Mouse (Mus musculus) forebrain, postnatal 0 days (tissue): Measurements from ENCODE around the gene Ano3. TPM values are rescaled to one million over a fixed set of nuclear protein-coding genes. Genes with fewer than 3 reads are reported as not detected.

Experiments used
- ATAC-seq: fragments of 200-750 bp; cut with Nextera tagmentation; 2 replicates; pipeline ENCODE4 v1.8.0; 2017; ENCODE audit warnings: mild to moderate bottlenecking, moderate library complexity
- DNase-seq: peaks from one replicate; pipeline ENCODE4 v3.0.0-alpha.2; 2015
- H3K27ac ChIP-seq: fragments of 300-500 bp; sonication (generic); 2 replicates; pipeline ENCODE4 v1.5.1; 2014; ENCODE audit warnings: low read depth, mild to moderate bottlenecking, antibody characterized with exemption, low read length, moderate library complexity, mixed read lengths
- H3K27me3 ChIP-seq: fragments of 300-500 bp; sonication (generic); 2 replicates; pipeline ENCODE4 v1.6.1; 2014; ENCODE audit warnings: mild to moderate bottlenecking, low read length, mixed read lengths; ENCODE audit not compliant: insufficient read depth
- H3K36me3 ChIP-seq: fragments of 300-500 bp; sonication (generic); 2 replicates; pipeline ENCODE4 v1.6.1; 2014; ENCODE audit warnings: mild to moderate bottlenecking, moderate library complexity; ENCODE audit not compliant: insufficient read depth
- H3K4me1 ChIP-seq: fragments of 300-500 bp; sonication (generic); 2 replicates; pipeline ENCODE4 v1.6.1; 2014; ENCODE audit warnings: antibody characterized with exemption; ENCODE audit not compliant: insufficient read depth
- H3K4me2 ChIP-seq: fragments of 300-500 bp; sonication (generic); 2 replicates; pipeline ENCODE4 v1.6.1; 2014; ENCODE audit warnings: low read depth, mild to moderate bottlenecking, moderate library complexity
- H3K4me3 ChIP-seq: fragments of 300-500 bp; sonication (generic); 2 replicates; pipeline ENCODE4 v1.5.1; 2014; ENCODE audit warnings: low read depth, low read length, mixed read lengths
- H3K9ac ChIP-seq: fragments of 300-500 bp; sonication (generic); 2 replicates; pipeline ENCODE4 v1.6.1; 2014; ENCODE audit warnings: mild to moderate bottlenecking
- H3K9me3 ChIP-seq: fragments of 300-500 bp; sonication (generic); 2 replicates; pipeline ENCODE4 v1.6.1; 2016; ENCODE audit warnings: low read length
- CTCF ChIP-seq: sonication (generic); IDR thresholded peaks from 2 replicates; pipeline ENCODE4 v1.5.1; 2016; ENCODE audit warnings: antibody characterized with exemption, control low read depth, low read depth
- WGBS: fragments of 180-500 bp; shearing (Covaris S2); extraction: QIAGEN DNeasy Blood & Tissue Kit; methylation state at CpG from one replicate; pipeline ENCODE4 v1.1.7; 2014; 5-methylcytosine and 5-hydroxymethylcytosine counted together
- polyA plus RNA-seq: library from polyadenylated mRNA; unstranded; fragments of >200 nt; fragmentation: Nextera tagmentation; extraction: Ambion mirVana; gene quantifications from 2 replicates; pipeline ENCODE4 v1.2.1, GENCODE M21; 2015
- total RNA-seq: library from RNA; depleted of rRNA; stranded (reverse); fragments of >200 nt; gene quantifications from 2 replicates; pipeline ENCODE4 v1.2.3, GENCODE M21; 2014

The Ano3 gene
- total and polyA plus RNA-seq, 2 experiments from 2014 or later, result 0.96 to 3.0 TPM

DNA sequence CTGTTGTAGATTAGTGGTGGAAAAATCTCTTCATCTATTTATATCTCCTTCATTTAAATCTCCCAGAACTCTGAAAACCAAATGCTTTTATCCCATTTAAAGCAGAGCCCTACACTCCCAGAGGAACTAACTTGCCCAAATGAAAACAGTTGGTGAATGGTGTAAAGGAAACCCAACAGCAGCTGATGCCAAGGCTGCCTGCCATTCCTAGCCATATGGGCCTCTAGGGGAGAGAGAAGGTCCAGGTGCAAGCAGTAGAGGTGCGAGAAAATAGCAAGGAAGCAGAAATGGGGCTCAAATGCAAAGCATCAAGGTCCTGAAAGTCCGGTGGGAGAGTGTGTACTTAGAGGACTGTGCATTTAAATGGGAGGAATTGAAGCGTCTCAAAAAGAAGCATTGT lies 44.2 kb downstream of the Ano3 start:
- Histone ChIP-seq H3K27me3 (no peaks in the 10 kb centered on the region), H3K9ac (no peak overlapping the region), H3K4me2 (no peak overlapping the region), H3K27ac (no peak overlapping the region), H3K4me3 (no peak overlapping the region), H3K36me3 (no peaks in the 10 kb centered on the region), H3K4me1 (no peaks in the 10 kb centered on the region), H3K9me3 (no peaks in the 10 kb centered on the region)
- TF ChIP-seq CTCF, result no peak
- ATAC-seq, result peak; percentile 76
- 31% methylated on average over 3 of the region's 3 CpGs for WGBS
- peak; percentile 32 for DNase-seq

- WGBS, result 82% methylated on average over 2 of the region's 2 CpGs
- no peaks in the 10 kb centered on the region for H3K9me3 ChIP-seq
- DNase-seq (peak; percentile 11), ATAC-seq (peak; percentile 61)
- no peak overlapping the region for H3K27ac ChIP-seq
- no peak for TF ChIP-seq CTCF
- H3K4me3 ChIP-seq, result no peak overlapping the region
- H3K4me2 ChIP-seq, result no peak overlapping the region
- H3K4me1 ChIP-seq, result no peaks in the 10 kb centered on the region
- no peak overlapping the region for H3K9ac ChIP-seq
- no peaks in the 10 kb centered on the region for H3K27me3 ChIP-seq
- H3K36me3 ChIP-seq, result no peaks in the 10 kb centered on the region
Measured at GRCm38 (mm10) chr2:110896477-110897270, 54.0 kb downstream of the Ano3 start.

GRCm38 (mm10) chr2:110871650-110872049 lies 79.1 kb downstream of the Ano3 start:
- H3K4me1 ChIP-seq, result no peaks in the 10 kb centered on the region
- no peaks in the 10 kb centered on the region for H3K27me3 ChIP-seq
- H3K27ac ChIP-seq, result no peak overlapping the region
- WGBS, result 60% methylated on average over 4 of the region's 4 CpGs
- ATAC-seq (peak; percentile 71), DNase-seq (peak; percentile 13)
- no peak overlapping the region for H3K4me3 ChIP-seq
- no peak for TF ChIP-seq CTCF
- no peak overlapping the region for H3K9ac ChIP-seq
- H3K9me3 ChIP-seq, result no peaks in the 10 kb centered on the region
- H3K4me2 ChIP-seq, result no peak overlapping the region
- no peaks in the 10 kb centered on the region for H3K36me3 ChIP-seq

- Histone ChIP-seq H3K36me3 (no peaks in the 10 kb centered on the region), H3K9ac (no peak overlapping the region), H3K4me2 (no peak overlapping the region), H3K9me3 (no peaks in the 10 kb centered on the region), H3K4me3 (no peak overlapping the region), H3K27ac (no peak overlapping the region), H3K27me3 (no peaks in the 10 kb centered on the region), H3K4me1 (no peaks in the 10 kb centered on the region)
- DNase-seq (no peak), ATAC-seq (no peak)
- 46% methylated on average over 3 of the region's 3 CpGs for WGBS
- TF ChIP-seq CTCF, result no peak
Measured at GRCm38 (mm10) chr2:110865584-110865983, 85.1 kb downstream of the Ano3 start.

- Histone ChIP-seq H3K9ac (no peak overlapping the region), H3K4me3 (no peak overlapping the region), H3K4me2 (no peak overlapping the region), H3K4me1 (no peaks in the 10 kb centered on the region), H3K27ac (no peak overlapping the region), H3K36me3 (no peaks in the 10 kb centered on the region), H3K9me3 (no peaks in the 10 kb centered on the region), H3K27me3 (no peaks in the 10 kb centered on the region)
- DNase-seq (no peak), ATAC-seq (no peak)
- no peak for TF ChIP-seq CTCF
- 91% methylated on average over 4 of the region's 4 CpGs for WGBS
Measured at GRCm38 (mm10) chr2:110863376-110863775, 87.3 kb downstream of the Ano3 start.

GRCm38 (mm10) chr2:110839559-110840243 lies 111.0 kb downstream of the Ano3 start:
- ATAC-seq (peak; percentile 92), DNase-seq (peak; percentile 46)
- no peaks in the 10 kb centered on the region for H3K9me3 ChIP-seq
- H3K4me2 ChIP-seq, result peak overlapping the region; percentile 5; the same call in 1 of the 2 replicates
- no peaks in the 10 kb centered on the region for H3K27me3 ChIP-seq
- no peaks in the 10 kb centered on the region for H3K4me1 ChIP-seq
- H3K4me3 ChIP-seq, result peak overlapping the region; percentile 11
- no peak overlapping the region for H3K9ac ChIP-seq
- H3K27ac ChIP-seq, result no peak overlapping the region; the same call in 1 of the 2 replicates
- no peak for TF ChIP-seq CTCF
- no peaks in the 10 kb centered on the region for H3K36me3 ChIP-seq
- 30% methylated on average over 7 of the region's 7 CpGs for WGBS

- H3K9ac ChIP-seq, result no peak overlapping the region
- no peak overlapping the region for H3K27ac ChIP-seq
- H3K4me1 ChIP-seq, result no peaks in the 10 kb centered on the region
- H3K4me3 ChIP-seq, result no peak overlapping the region
- H3K27me3 ChIP-seq, result no peaks in the 10 kb centered on the region
- H3K36me3 ChIP-seq, result no peaks in the 10 kb centered on the region
- no peak for TF ChIP-seq CTCF
- H3K4me2 ChIP-seq, result no peak overlapping the region
- ATAC-seq (no peak), DNase-seq (no peak)
- no peaks in the 10 kb centered on the region for H3K9me3 ChIP-seq
Measured at GRCm38 (mm10) chr2:110816189-110816588, 134.5 kb downstream of the Ano3 start.
